Mouse (Mus musculus) C2C12 (cell line): ENCODE results near the gene Nsf.

Experiments used
- CTCF ChIP-seq: IDR thresholded peaks from one replicate; pipeline ENCODE4 v1.5.1; 2011; ENCODE audit not compliant: control insufficient read depth, insufficient read depth, insufficient read length
- MAX ChIP-seq: IDR thresholded peaks from one replicate; pipeline ENCODE4 v1.6.1; 2011; ENCODE audit warnings: mild to moderate bottlenecking, control low read depth
- USF1 ChIP-seq: IDR thresholded peaks from one replicate; pipeline ENCODE4 v1.6.1; 2011; ENCODE audit warnings: low read depth, mild to moderate bottlenecking, control low read depth, moderate library complexity

- no peak for TF ChIP-seq USF1
- TF ChIP-seq CTCF: no peak
- TF ChIP-seq MAX: no peak
Observed at GRCm38 (mm10) chr11:103942740-103943139, 11.1 kb downstream of the Nsf start.
